Mouse (Mus musculus): Measurements from ENCODE around the gene Selenok.

Selenok gene

GRCm38 (mm10) chr14:29994976-29995375 is 26.9 kb downstream of the Selenok start:
- DNase-seq (ENCODE audit: low read depth in 1 of 2, low spot score in 2 of 2): no peak

- DNase-seq (ENCODE audit: low read depth in 1 of 2, low spot score in 2 of 2): no peak
These were observed 28.1 kb downstream of the Selenok start for GRCm38 (mm10) chr14:29996000-29996751.

GRCm38 (mm10) chr14:29997345-29997744 is 29.2 kb downstream of the Selenok start:
- no peak for DNase-seq (ENCODE audit: low read depth in 1 of 2, low spot score in 2 of 2)

GRCm38 (mm10) chr14:29998747-29999474 is 30.8 kb downstream of the Selenok start:
- DNase-seq (ENCODE audit: low read depth in 1 of 2, low spot score in 2 of 2): no peak

GRCm38 (mm10) chr14:29999475-29999811 is 31.3 kb downstream of the Selenok start:
- DNase-seq (ENCODE audit: low read depth in 1 of 2, low spot score in 2 of 2): no peak

GRCm38 (mm10) chr14:30008733-30009575 is 40.8 kb downstream of the Selenok start, which contains the start of the genes Il17rb and Chdh:
TSS of gene Il17rb (minus strand) at chr14:30008896.
TSS of gene Chdh (plus strand) at chr14:30009023.
- peak; percentile 5 to 6 for DNase-seq (ENCODE audit: low read depth in 1 of 2, low spot score in 2 of 2)

GRCm38 (mm10) chr14:30009864-30010560 is 41.9 kb downstream of the Selenok start:
- no peak for DNase-seq (ENCODE audit: low read depth in 1 of 2, low spot score in 2 of 2)

GRCm38 (mm10) chr14:30011886-30012560 is 43.9 kb downstream of the Selenok start:
- DNase-seq (ENCODE audit: low read depth in 1 of 2, low spot score in 2 of 2): no peak

- no peak for DNase-seq (ENCODE audit: low read depth in 1 of 2, low spot score in 2 of 2)
These were observed 46.4 kb downstream of the Selenok start for GRCm38 (mm10) chr14:30014487-30014886.

GRCm38 (mm10) chr14:30015008-30015407 is 46.9 kb downstream of the Selenok start:
- DNase-seq (ENCODE audit: low read depth in 1 of 2, low spot score in 2 of 2): no peak

GRCm38 (mm10) chr14:30016666-30017065 is 48.6 kb downstream of the Selenok start:
- no peak for DNase-seq (ENCODE audit: low read depth in 1 of 2, low spot score in 2 of 2)

GRCm38 (mm10) chr14:30017794-30018462 is 49.8 kb downstream of the Selenok start:
- DNase-seq (ENCODE audit: low read depth in 1 of 2, low spot score in 2 of 2): no peak

GRCm38 (mm10) chr14:30018463-30018801 is 50.3 kb downstream of the Selenok start:
- no peak for DNase-seq (ENCODE audit: low read depth in 1 of 2, low spot score in 2 of 2)

GRCm38 (mm10) chr14:30018846-30019245 is 50.7 kb downstream of the Selenok start:
- DNase-seq (ENCODE audit: low read depth in 1 of 2, low spot score in 2 of 2): no peak

- DNase-seq (ENCODE audit: low read depth in 1 of 2, low spot score in 2 of 2): no peak
These were observed 51.3 kb downstream of the Selenok start for GRCm38 (mm10) chr14:30019375-30019774.

- no peak for DNase-seq (ENCODE audit: low read depth in 1 of 2, low spot score in 2 of 2)
These were observed 51.9 kb downstream of the Selenok start for GRCm38 (mm10) chr14:30019792-30020575.

GRCm38 (mm10) chr14:30022471-30022870 is 54.4 kb downstream of the Selenok start:
- no peak for DNase-seq (ENCODE audit: low read depth in 1 of 2, low spot score in 2 of 2)

GRCm38 (mm10) chr14:30024387-30024786 is 56.3 kb downstream of the Selenok start:
- no peak for DNase-seq (ENCODE audit: low read depth in 1 of 2, low spot score in 2 of 2)
